Mouse (Mus musculus): ENCODE measurements around the gene Ispd. TPM values are rescaled to one million over a fixed set of nuclear protein-coding genes. Genes with fewer than 3 reads are reported as not detected.

Ispd gene
- polyA plus RNA-seq, 1 experiment from 2014 or later, result 6.2 TPM

DNA sequence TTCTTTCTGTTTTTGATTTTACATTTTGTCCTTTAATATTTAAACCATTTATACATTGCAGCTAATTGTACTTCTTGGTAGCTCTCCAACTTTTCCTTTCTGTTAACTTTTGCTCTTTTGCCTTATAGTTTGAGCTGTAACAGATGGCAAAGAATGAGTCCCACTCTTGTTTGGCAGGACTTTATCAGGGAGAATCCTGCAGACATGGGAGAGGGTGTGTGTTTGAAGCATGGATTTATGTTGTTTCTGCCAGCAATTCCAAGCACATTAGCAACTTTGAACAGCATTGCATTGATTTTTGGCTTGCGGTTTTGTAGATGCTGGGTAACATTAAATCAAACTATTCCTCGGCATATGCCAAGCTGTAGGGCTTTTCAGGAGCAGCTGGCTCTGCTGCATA, 13.9 kb downstream of the Ispd start:
- no peak overlapping the region for H3K27ac ChIP-seq
- no peak for DNase-seq (ENCODE audit: extremely low spot score, low spot score)
- H3K9me3 ChIP-seq, result no peaks in the 10 kb centered on the region
- H3K27me3 ChIP-seq (ENCODE audit: poor library complexity, severe bottlenecking), result no peaks in the 10 kb centered on the region
- H3K36me3 ChIP-seq (replicated peaks), result 0 out of 2 replicates have a peak, but pooled peaks cover 3% of the 10 kb centered on the region
- H3K4me1 ChIP-seq, result no peaks in the 10 kb centered on the region
- H3K4me3 ChIP-seq, result no peak overlapping the region
- 91% methylated on average over 2 of the region's 2 CpGs for WGBS

DNA sequence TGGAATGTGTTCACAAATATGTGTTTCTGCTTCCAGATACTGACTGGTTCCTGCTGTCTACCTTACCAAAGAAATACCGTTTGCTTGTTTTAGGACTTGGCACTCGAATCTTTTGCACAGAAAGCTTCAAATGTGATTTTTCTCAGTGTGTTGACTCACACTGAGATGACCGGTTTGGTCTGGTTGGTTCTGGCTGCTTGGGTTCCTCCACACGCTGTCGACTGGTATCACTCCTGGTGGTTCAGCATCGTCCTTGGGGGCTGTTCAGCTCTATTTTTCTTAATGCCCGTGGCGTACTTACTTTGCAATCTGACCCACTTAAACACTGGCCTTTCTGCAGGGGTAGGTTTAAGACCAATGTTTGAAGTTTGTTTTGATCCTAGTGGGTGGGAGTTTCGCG, 42.4 kb downstream of the Ispd start:
- H3K4me3 ChIP-seq, result no peak overlapping the region
- no peak for DNase-seq (ENCODE audit: extremely low spot score, low spot score)
- peaks cover 8% of the 10 kb centered on the region; the same call in 1 of the 2 replicates for H3K4me1 ChIP-seq
- no peaks in the 10 kb centered on the region for H3K9me3 ChIP-seq
- WGBS, result 78% methylated on average over 10 of the region's 10 CpGs
- H3K27ac ChIP-seq, result no peak overlapping the region
- H3K36me3 ChIP-seq (replicated peaks), result no peaks in the 10 kb centered on the region
- no peaks in the 10 kb centered on the region for H3K27me3 ChIP-seq (ENCODE audit: poor library complexity, severe bottlenecking)

DNA sequence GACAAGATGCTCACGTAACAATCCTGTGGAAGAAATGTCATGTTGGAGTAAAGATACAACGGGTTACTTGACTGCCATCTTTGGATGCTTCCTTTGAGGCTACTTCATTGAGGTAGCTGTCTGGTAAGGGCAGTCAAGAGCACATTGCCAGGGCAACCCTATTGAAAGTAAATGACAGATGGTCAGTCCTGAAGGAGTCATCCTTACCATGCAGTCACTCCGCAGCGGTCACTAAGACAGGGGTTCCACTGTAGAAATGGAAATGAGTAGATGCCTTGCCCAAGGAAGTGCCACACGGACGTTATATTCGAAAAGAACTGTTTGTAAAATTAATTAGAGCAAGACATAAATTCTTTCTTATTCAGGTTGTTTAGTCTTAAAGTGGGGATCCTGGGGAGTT, 44.0 kb downstream of the Ispd start:
- Histone ChIP-seq H3K4me1 (peaks cover 8% of the 10 kb centered on the region; the same call in 1 of the 2 replicates), H3K9me3 (no peaks in the 10 kb centered on the region), H3K4me3 (no peak overlapping the region), H3K36me3 (replicated peaks) (no peaks in the 10 kb centered on the region), H3K27me3 (ENCODE audit: poor library complexity, severe bottlenecking) (no peaks in the 10 kb centered on the region), H3K27ac (no peak overlapping the region)
- no peak for DNase-seq (ENCODE audit: extremely low spot score, low spot score)
- WGBS, result 88% methylated on average over 7 of the region's 7 CpGs

DNA sequence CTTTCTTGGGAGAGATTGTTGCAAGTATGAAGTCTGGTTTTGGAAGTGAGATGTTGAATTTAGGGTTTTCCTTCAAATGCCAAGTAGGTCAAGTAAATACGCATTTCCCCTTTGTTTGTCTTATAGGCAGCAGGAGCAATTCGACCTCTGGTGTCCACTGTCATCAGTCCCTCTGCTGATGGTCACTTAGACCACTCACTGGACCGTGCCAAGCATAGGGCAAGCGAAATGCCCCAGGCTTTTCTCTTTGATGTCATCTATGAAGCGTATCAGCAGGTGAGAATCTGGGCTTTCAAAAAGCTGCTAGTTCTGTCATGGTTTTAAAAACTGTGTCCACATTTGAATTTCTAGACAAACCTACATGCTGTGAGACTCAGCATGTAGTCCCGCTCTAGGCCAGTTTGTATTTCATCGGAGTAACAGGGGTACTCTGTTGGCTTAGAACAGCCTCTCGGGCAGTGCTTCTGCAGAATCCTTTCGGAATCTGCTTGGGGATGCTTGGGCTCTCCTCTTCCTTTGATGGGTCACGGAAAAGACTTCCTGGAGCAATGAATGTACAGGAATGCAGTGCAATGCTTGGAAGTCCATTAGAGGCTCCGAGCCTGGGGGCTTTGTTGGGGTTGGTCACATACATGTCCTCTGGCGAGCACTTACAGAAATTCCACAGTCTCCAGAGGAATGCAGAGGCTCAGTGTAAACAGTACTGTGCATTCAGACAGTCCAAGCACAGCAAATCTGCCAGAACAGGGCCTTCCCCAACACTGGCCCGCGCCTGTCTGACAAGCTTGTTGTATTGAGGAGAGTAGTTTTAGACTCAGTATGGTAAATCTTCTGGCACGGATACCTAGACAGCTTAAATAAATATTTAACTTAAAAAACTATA, 45.2 kb downstream of the Ispd start:
- H3K27me3 ChIP-seq (ENCODE audit: poor library complexity, severe bottlenecking), result no peaks in the 10 kb centered on the region
- no peak overlapping the region for H3K4me3 ChIP-seq
- DNase-seq (ENCODE audit: extremely low spot score, low spot score), result peak; percentile 16
- H3K27ac ChIP-seq, result no peak overlapping the region
- no peaks in the 10 kb centered on the region for H3K36me3 ChIP-seq (replicated peaks)
- no peaks in the 10 kb centered on the region for H3K9me3 ChIP-seq
- 71% methylated on average over 15 of the region's 15 CpGs for WGBS
- H3K4me1 ChIP-seq, result peaks cover 8% of the 10 kb centered on the region; the same call in 1 of the 2 replicates

DNA sequence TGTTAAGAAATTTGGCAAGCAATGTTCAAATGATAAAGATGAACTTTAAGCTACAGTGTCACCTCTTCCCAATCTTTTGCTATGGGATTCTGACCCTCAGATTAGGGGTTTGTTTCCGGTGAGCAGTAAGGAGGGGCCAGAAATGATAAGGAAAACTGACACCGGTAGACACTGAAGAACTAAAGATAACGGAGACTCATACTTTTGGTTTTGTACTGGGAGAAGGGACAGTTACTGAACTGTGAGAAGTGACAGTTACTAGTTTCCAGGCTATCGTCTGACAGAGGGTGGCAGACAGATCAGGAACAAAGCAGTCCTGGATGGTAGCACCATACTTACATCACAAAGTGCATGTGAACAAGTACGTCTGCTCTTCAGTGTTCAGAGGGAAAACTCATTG, 55.7 kb downstream of the Ispd start:
- no peak for DNase-seq (ENCODE audit: extremely low spot score, low spot score)
- no peaks in the 10 kb centered on the region for H3K9me3 ChIP-seq
- H3K27ac ChIP-seq, result no peak overlapping the region
- no peaks in the 10 kb centered on the region for H3K36me3 ChIP-seq (replicated peaks)
- no peak overlapping the region for H3K4me3 ChIP-seq
- H3K27me3 ChIP-seq (ENCODE audit: poor library complexity, severe bottlenecking), result no peaks in the 10 kb centered on the region
- no peaks in the 10 kb centered on the region for H3K4me1 ChIP-seq
- WGBS, result 91% methylated on average over 5 of the region's 5 CpGs

DNA sequence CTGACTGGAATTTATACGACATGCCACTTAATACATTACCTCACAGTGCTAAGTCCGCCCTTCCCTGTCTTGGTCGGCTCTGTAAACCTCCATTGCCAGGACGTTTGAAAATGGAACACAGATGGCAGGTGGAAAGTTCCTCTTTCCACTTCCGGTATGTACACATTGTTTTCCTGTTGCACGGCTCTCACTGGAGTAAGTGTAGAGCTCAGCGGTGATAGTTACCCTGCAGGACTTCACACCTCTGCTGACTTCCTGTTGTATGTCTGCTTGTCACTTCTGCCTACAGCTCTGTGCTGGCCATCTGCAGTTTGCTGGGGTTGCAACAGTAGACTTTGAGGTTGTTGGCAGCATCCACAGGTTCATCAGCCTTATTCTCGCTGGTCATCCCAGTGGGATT, 58.1 kb downstream of the Ispd start:
- Histone ChIP-seq H3K27ac (no peak overlapping the region), H3K27me3 (ENCODE audit: poor library complexity, severe bottlenecking) (no peaks in the 10 kb centered on the region), H3K4me3 (no peak overlapping the region), H3K4me1 (no peaks in the 10 kb centered on the region), H3K36me3 (replicated peaks) (no peaks in the 10 kb centered on the region), H3K9me3 (no peaks in the 10 kb centered on the region)
- no peak for DNase-seq (ENCODE audit: extremely low spot score, low spot score)
- 91% methylated on average over 8 of the region's 8 CpGs for WGBS

DNA sequence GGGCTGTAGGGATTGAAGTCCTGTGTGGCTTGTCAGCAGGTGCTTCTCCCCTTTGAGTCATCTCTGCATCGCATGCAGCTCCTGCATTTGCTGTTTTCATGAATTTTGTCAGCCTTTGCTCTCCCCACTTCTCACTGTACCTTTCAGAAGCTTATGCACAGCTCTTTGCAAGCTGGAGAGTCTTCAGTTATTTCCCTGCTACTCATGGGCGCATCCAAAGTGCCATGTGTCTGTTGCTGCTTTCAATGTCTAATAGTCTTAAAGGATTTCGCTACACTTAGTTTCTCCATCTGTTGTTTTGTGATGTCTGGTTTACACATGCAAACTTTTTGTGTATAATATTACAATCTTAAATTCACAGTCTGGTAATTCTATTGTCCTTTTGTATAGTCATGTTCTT, 74.8 kb downstream of the Ispd start:
- Histone ChIP-seq H3K27me3 (ENCODE audit: poor library complexity, severe bottlenecking) (no peaks in the 10 kb centered on the region), H3K27ac (no peak overlapping the region), H3K4me3 (no peak overlapping the region), H3K9me3 (peaks cover 4% of the 10 kb centered on the region; the same call in 1 of the 2 replicates), H3K4me1 (no peaks in the 10 kb centered on the region), H3K36me3 (replicated peaks) (no peaks in the 10 kb centered on the region)
- 99% methylated on average over 3 of the region's 3 CpGs for WGBS
- no peak for DNase-seq (ENCODE audit: extremely low spot score, low spot score)

DNA sequence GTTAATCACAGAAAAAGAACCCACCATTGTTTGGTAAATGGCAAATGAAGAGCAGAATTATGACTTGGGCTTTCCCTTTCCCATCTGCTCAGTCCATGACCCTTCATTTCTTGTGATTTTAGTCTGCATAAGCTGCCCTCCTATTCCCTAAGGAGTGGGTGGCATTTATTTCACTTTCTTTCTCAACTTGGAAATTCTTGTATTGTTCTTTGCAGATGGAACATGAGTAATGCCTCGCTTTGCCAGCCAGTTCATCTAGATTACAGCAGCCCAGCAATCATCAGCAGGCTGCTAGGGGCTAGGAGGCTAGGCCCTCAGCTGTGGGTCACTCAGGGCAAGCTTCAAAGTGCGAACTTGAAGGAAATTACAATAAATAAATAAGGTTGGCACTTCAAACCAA, 76.5 kb downstream of the Ispd start:
- 78% methylated on average over 2 of the region's 2 CpGs for WGBS
- DNase-seq (ENCODE audit: extremely low spot score, low spot score), result no peak
- H3K9me3 ChIP-seq, result no peaks in the 10 kb centered on the region; the same call in 1 of the 2 replicates
- H3K27ac ChIP-seq, result no peak overlapping the region
- no peaks in the 10 kb centered on the region for H3K36me3 ChIP-seq (replicated peaks)
- H3K4me3 ChIP-seq, result no peak overlapping the region
- H3K4me1 ChIP-seq, result no peaks in the 10 kb centered on the region
- no peaks in the 10 kb centered on the region for H3K27me3 ChIP-seq (ENCODE audit: poor library complexity, severe bottlenecking)

DNA sequence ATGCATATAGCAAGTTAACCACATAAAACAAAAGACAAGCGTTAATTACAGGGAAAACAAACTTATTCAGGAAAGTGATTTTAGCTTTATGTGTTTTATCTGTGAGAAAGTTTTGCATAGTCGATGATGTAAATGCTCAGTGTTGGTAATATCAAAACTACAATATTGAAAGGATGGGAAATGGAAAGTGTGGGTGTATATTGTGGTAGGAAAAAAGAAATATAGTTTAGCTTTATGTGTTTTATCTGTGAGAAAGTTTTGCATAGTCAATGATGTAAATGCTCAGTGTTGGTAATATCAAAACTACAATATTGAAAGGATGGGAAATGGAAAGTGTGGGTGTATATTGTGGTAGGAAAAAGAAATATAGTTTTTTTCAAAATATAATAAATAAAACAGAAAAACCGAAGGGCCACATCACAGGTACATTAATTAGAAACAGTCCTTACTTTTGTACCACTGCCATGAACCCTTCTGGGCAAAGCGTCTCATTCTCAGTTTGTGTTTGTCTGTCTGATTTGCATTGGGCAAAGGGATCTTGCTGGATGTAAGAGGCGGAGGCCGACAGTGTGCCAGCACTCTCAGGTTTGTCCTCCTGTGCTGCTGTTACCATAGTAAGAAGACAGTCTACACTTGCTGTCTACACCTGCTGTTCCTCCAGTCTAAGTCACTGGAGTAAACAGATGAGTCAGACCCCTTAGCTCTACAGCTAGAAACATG, 87.2 kb downstream of the Ispd start:
- DNase-seq (ENCODE audit: extremely low spot score, low spot score), result no peak
- H3K4me3 ChIP-seq, result no peak overlapping the region
- 94% methylated on average over 6 of the region's 6 CpGs for WGBS
- H3K9me3 ChIP-seq, result no peaks in the 10 kb centered on the region
- no peaks in the 10 kb centered on the region for H3K36me3 ChIP-seq (replicated peaks)
- no peak overlapping the region for H3K27ac ChIP-seq
- H3K27me3 ChIP-seq (ENCODE audit: poor library complexity, severe bottlenecking), result no peaks in the 10 kb centered on the region
- H3K4me1 ChIP-seq, result no peaks in the 10 kb centered on the region

DNA sequence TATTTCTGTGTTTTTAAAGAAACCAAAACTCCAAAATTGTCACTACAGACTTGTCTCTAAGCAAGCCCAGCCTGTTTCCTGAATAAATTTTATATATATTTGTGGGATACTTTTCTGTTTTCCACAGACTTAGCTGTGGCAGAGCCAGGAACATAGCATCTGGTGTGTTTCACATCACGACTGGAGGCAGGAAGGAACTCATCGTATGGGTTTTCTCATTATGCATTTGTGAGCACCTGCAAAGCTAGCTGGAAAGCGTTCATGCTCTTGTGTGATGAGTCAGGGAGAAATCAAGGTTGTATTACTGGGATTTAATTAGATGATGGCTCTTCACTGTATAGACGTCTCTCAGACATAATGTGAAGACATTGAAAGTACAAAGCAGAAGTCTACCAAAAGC, 90.2 kb downstream of the Ispd start:
- Histone ChIP-seq H3K27ac (no peak overlapping the region), H3K9me3 (no peaks in the 10 kb centered on the region), H3K4me1 (no peaks in the 10 kb centered on the region), H3K27me3 (ENCODE audit: poor library complexity, severe bottlenecking) (no peaks in the 10 kb centered on the region), H3K36me3 (replicated peaks) (no peaks in the 10 kb centered on the region), H3K4me3 (no peak overlapping the region)
- WGBS, result 91% methylated on average over 4 of the region's 4 CpGs
- DNase-seq (ENCODE audit: extremely low spot score, low spot score), result no peak

DNA sequence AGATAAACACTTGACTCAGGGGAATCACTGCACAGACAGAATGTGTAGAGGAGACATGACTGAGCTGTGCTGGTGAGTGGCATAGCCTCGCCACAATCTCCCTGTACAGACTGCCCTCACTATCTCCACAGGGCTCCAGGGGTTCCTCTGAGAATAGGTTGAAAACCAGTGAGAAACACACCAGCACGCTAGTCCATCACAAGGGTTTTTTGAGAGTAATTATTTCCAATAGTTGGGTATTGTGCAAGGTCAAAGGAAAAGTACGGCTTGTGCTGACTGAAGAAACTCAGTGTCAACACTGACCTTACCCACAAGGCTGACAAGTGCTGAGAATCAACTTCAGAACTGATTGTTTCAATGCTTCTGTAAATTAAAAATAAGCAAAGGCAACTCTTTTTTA, 92.9 kb downstream of the Ispd start:
- Histone ChIP-seq H3K4me3 (no peak overlapping the region), H3K27me3 (ENCODE audit: poor library complexity, severe bottlenecking) (no peaks in the 10 kb centered on the region)
- 87% methylated on average over 3 of the region's 3 CpGs for WGBS

DNA sequence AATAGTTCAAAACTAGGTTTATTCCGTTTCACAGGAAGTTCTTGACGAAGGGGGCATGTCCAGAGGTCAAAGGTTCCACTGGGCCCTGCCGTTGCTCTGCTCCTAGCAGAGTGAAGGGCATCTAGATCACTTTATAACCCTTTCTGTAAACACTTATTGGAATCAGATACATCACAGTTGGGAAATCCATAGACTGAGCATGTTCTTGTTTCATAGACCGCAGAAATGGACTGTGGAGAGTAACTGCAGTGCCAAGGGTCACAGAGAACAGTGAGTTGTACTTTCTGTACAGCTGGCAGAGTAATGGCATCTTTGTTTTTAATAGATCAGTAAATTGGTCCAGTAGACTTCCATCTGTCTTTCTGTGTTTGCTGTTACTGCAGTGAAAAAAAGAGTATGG, 94.0 kb downstream of the Ispd start:
- H3K27ac ChIP-seq, result no peak overlapping the region
- WGBS, result 77% methylated on average over 4 of the region's 4 CpGs
- H3K36me3 ChIP-seq (replicated peaks), result no peaks in the 10 kb centered on the region
- no peaks in the 10 kb centered on the region for H3K4me1 ChIP-seq
- H3K9me3 ChIP-seq, result no peaks in the 10 kb centered on the region
- H3K4me3 ChIP-seq, result no peak overlapping the region
- H3K27me3 ChIP-seq (ENCODE audit: poor library complexity, severe bottlenecking), result no peaks in the 10 kb centered on the region
- no peak for DNase-seq (ENCODE audit: extremely low spot score, low spot score)

More for the DNA sequence above, 92.9 kb downstream of the Ispd start:
- H3K4me1 ChIP-seq, result no peaks in the 10 kb centered on the region
- no peaks in the 10 kb centered on the region for H3K9me3 ChIP-seq
- H3K27ac ChIP-seq, result no peak overlapping the region
- H3K36me3 ChIP-seq (replicated peaks), result no peaks in the 10 kb centered on the region
- no peak for DNase-seq (ENCODE audit: extremely low spot score, low spot score)

DNA sequence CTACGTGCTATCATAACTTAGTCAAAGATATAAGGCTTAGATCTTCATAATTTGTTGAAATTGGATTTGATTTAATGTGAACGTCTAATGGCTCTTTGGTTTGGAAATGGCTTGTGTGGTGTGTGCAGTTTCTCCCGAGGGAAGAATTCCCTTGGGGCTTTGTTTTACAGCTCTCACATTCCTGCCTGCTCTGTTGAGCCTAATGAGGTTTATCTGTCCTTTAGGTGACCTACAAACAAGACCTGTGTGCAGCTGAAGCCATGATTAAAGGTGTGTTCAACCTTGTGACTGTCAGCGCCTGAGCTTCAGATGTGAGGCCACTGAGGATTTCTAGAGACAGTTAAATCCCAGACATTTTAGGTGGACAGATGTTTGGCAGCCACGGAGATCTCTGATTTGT, 95.2 kb downstream of the Ispd start:
- no peak for DNase-seq (ENCODE audit: extremely low spot score, low spot score)
- Histone ChIP-seq H3K9me3 (no peaks in the 10 kb centered on the region), H3K27ac (no peak overlapping the region), H3K4me3 (no peak overlapping the region), H3K4me1 (no peaks in the 10 kb centered on the region), H3K36me3 (replicated peaks) (no peaks in the 10 kb centered on the region), H3K27me3 (ENCODE audit: poor library complexity, severe bottlenecking) (no peaks in the 10 kb centered on the region)
- WGBS, result 68% methylated on average over 5 of the region's 5 CpGs

Data from forebrain, embryonic 10.5 days (tissue).